Mouse (Mus musculus) cortical plate, adult 2 months (tissue): ENCODE data around the gene Duoxa2. TPM values are rescaled to one million over a fixed set of nuclear protein-coding genes. Genes with fewer than 3 reads are reported as not detected.

Source experiments
- H3K27ac ChIP-seq: fragments of 200-500 bp; 2 replicates; pipeline ENCODE4 v1.5.1; 2012; ENCODE audit warnings: low read length, control low read depth, inconsistent platforms; ENCODE audit not compliant: insufficient read depth
- H3K4me1 ChIP-seq: fragments of 200-500 bp; 2 replicates; pipeline ENCODE4 v1.6.1; 2011; ENCODE audit warnings: low read length; ENCODE audit not compliant: control insufficient read depth, insufficient read depth
- H3K4me3 ChIP-seq: fragments of 200-500 bp; 2 replicates; pipeline ENCODE4 v1.5.1; 2011; ENCODE audit warnings: mild to moderate bottlenecking, low read length, control low read depth; ENCODE audit not compliant: insufficient read depth
- CTCF ChIP-seq: fragments of 200-500 bp; IDR thresholded peaks from 2 replicates; pipeline ENCODE4 v1.5.1; 2011; ENCODE audit warnings: mild to moderate bottlenecking, control low read depth, low read length; ENCODE audit not compliant: insufficient read depth; ENCODE audit errors: extremely low read depth
- POLR2A ChIP-seq: fragments of 200-500 bp; IDR thresholded peaks from 2 replicates; pipeline ENCODE4 v1.6.1; 2011; ENCODE audit warnings: mild to moderate bottlenecking, low read length, control low read depth; ENCODE audit not compliant: insufficient read depth; ENCODE audit errors: extremely low read depth
- polyA plus RNA-seq: library from polyadenylated mRNA; depleted of rRNA; stranded (reverse); fragments of >200 nt; gene quantifications from 2 replicates; pipeline ENCODE4 v1.2.3, GENCODE M21; 2012

The Duoxa2 gene
- polyA plus RNA-seq, 1 experiment = not detected

- Histone ChIP-seq H3K27ac (no peak overlapping the region), H3K4me3 (no peak overlapping the region), H3K4me1 (peaks cover 2% of the 10 kb centered on the region; the same call in 1 of the 2 replicates)
- TF ChIP-seq CTCF (no peak), POLR2A (no peak)
Measured at GRCm38 (mm10) chr2:122305097-122305892, 6.6 kb downstream of the Duoxa2 start.

GRCm38 (mm10) chr2:122306184-122306583 lies 7.5 kb downstream of the Duoxa2 start:
- H3K4me3 ChIP-seq = no peak overlapping the region
- peaks cover under 1% of the 10 kb centered on the region; the same call in 1 of the 2 replicates for H3K4me1 ChIP-seq
- TF ChIP-seq CTCF (no peak), POLR2A (no peak)
- no peak overlapping the region for H3K27ac ChIP-seq

GRCm38 (mm10) chr2:122309647-122310046 lies 10.9 kb downstream of the Duoxa2 start:
- H3K4me1 ChIP-seq = no peaks in the 10 kb centered on the region; the same call in 1 of the 2 replicates
- TF ChIP-seq CTCF (no peak), POLR2A (no peak)
- H3K4me3 ChIP-seq = no peak overlapping the region
- no peak overlapping the region for H3K27ac ChIP-seq

- no peak overlapping the region for H3K27ac ChIP-seq
- H3K4me1 ChIP-seq = no peaks in the 10 kb centered on the region; the same call in 1 of the 2 replicates
- no peak overlapping the region for H3K4me3 ChIP-seq
- TF ChIP-seq CTCF (no peak), POLR2A (no peak)
Measured at GRCm38 (mm10) chr2:122311561-122311960, 12.9 kb downstream of the Duoxa2 start.

GRCm38 (mm10) chr2:122312722-122313417 lies 14.2 kb downstream of the Duoxa2 start:
- H3K27ac ChIP-seq = no peak overlapping the region
- TF ChIP-seq CTCF (peak; percentile 59), POLR2A (no peak)
- H3K4me1 ChIP-seq = no peaks in the 10 kb centered on the region
- no peak overlapping the region; the same call in 1 of the 2 replicates for H3K4me3 ChIP-seq

GRCm38 (mm10) chr2:122313536-122313935 lies 14.8 kb downstream of the Duoxa2 start, which contains the start of gene Duoxa1:
Gene Duoxa1, minus strand, starts transcription at chr2:122313730.
- Histone ChIP-seq H3K4me3 (no peak within 1 kb of the TSS; the same call in 1 of the 2 replicates), H3K27ac (no peak within 1 kb of the TSS), H3K4me1 (no peaks in the 10 kb centered on the region)
- no peak for TF ChIP-seq POLR2A
- no peak for TF ChIP-seq CTCF

- Histone ChIP-seq H3K27ac (no peak within 1 kb of the TSS), H3K4me1 (no peaks in the 10 kb centered on the region), H3K4me3 (no peak within 1 kb of the TSS)
- no peak for TF ChIP-seq POLR2A
- TF ChIP-seq CTCF = no peak
Measured at GRCm38 (mm10) chr2:122315372-122315771, 16.7 kb downstream of the Duoxa2 start, which contains the start of gene Duox1. Gene Duox1, plus strand, starts transcription at chr2:122315672.

- TF ChIP-seq POLR2A = no peak
- no peak for TF ChIP-seq CTCF
- Histone ChIP-seq H3K4me1 (no peaks in the 10 kb centered on the region), H3K4me3 (no peak overlapping the region), H3K27ac (no peak overlapping the region)
Measured at GRCm38 (mm10) chr2:122317384-122317783, 18.7 kb downstream of the Duoxa2 start.

GRCm38 (mm10) chr2:122323960-122324359 lies 25.3 kb downstream of the Duoxa2 start:
- TF ChIP-seq CTCF (no peak), POLR2A (no peak)
- Histone ChIP-seq H3K27ac (no peak overlapping the region), H3K4me1 (no peaks in the 10 kb centered on the region), H3K4me3 (no peak overlapping the region)

GRCm38 (mm10) chr2:122324586-122324985 lies 25.9 kb downstream of the Duoxa2 start:
- Histone ChIP-seq H3K4me1 (no peaks in the 10 kb centered on the region), H3K4me3 (no peak overlapping the region), H3K27ac (no peak overlapping the region)
- TF ChIP-seq CTCF (no peak), POLR2A (no peak)
